Mouse (Mus musculus) limb, embryonic 10.5 days (tissue): ENCODE data around the gene Ptma. TPM values are rescaled to one million over a fixed set of nuclear protein-coding genes. Genes with fewer than 3 reads are reported as not detected.
"Not testable (repeated sequence)": the region's sequence is repeated elsewhere in the genome, so short reads cannot be mapped to it uniquely, and the experiment has no call there.

Experiments
- DNase-seq: peaks from one replicate; pipeline ENCODE4 v3.0.0-alpha.2; 2017; ENCODE audit warnings: low spot score
- H3K27ac ChIP-seq: fragments of 300-500 bp; sonication (generic); 2 replicates; pipeline ENCODE4 v1.5.1; 2016; ENCODE audit warnings: mild to moderate bottlenecking
- H3K27me3 ChIP-seq: fragments of 300-500 bp; sonication (generic); 2 replicates; pipeline ENCODE4 v1.6.1; 2016; ENCODE audit warnings: low read depth, mild to moderate bottlenecking; ENCODE audit not compliant: poor library complexity, severe bottlenecking
- H3K36me3 ChIP-seq: fragments of 300-500 bp; sonication (generic); 2 replicates; pipeline ENCODE4 v1.6.1; 2016; ENCODE audit warnings: mild to moderate bottlenecking, moderate library complexity
- H3K4me1 ChIP-seq: fragments of 300-500 bp; sonication (generic); 2 replicates; pipeline ENCODE4 v1.6.1; 2016
- H3K4me3 ChIP-seq: fragments of 300-500 bp; sonication (generic); 2 replicates; pipeline ENCODE4 v1.5.1; 2016; ENCODE audit warnings: mild to moderate bottlenecking, moderate library complexity
- H3K9me3 ChIP-seq: fragments of 300-500 bp; sonication (generic); replicated peaks from 2 replicates; pipeline ENCODE4 v1.6.1; 2016; ENCODE audit warnings: mild to moderate bottlenecking
- WGBS: fragments of 180-500 bp; shearing (Covaris S2); methylation state at CpG from one replicate; pipeline ENCODE4 v1.1.7; 2016; 5-methylcytosine and 5-hydroxymethylcytosine counted together
- polyA plus RNA-seq: library from polyadenylated mRNA; unstranded; fragments of >200 nt; fragmentation: Nextera tagmentation; extraction: Ambion mirVana; gene quantifications from 2 replicates; pipeline ENCODE4 v1.2.1, GENCODE M21; 2016

The Ptma gene
- polyA plus RNA-seq, 1 experiment from 2014 or later: 3,422 TPM

- H3K27ac ChIP-seq: peak overlapping the region; percentile 99
- H3K36me3 ChIP-seq: peaks cover 38% of the 10 kb centered on the region
- H3K4me1 ChIP-seq: peaks cover 37% of the 10 kb centered on the region
- H3K9me3 ChIP-seq: no peaks in the 10 kb centered on the region
- no peaks in the 10 kb centered on the region for H3K27me3 ChIP-seq
- DNase-seq: peak; percentile 68
- under 1% methylated on average over 111 of the region's 111 CpGs for WGBS
- H3K4me3 ChIP-seq: peak overlapping the region; percentile 100
Observed at GRCm38 (mm10) chr1:86526789-86527598, 468 bp downstream of the Ptma start.

DNA sequence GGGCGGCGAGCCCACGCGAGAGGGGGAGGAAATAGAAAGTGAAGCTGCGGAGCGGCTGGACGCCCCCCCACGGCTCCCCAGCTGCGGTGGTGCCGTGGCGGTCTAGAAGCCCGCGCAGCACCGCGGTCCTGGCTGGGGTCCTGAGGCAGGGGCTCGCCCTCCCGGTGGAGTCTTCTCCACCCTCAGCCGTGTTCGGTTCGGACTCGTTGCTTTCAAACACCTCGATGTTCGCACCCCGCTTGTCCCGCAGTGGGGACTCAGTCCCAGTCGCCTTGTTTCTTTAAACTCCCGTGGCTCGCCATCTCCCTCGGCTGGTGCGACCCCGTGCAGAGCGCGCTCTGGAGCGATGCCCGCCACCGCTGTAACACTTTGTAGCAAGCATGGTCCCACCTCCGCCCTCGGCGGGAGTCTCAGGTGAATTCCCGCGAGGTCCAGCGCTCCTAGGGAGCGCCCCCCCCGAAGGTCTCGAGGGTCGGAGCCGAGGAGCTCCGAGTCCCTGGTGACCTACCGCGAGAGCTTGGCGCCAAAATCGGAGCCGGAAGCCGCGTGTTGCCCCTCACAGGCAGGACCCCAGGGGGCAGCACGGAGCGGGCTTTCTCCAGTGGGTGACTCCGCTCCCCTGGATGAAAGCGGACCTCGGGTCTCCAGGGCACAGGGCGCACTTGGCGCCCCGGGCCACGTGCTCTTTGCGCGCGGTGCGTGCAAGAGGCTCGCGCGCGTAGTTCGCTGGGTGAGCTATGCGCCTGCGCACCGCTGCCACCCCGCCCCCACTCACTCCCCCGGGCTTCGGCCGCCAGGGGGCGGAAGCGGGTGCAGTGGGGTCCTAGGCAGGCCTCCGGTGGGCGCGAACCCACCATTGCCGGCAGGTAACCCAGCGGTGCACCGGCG is 1.3 kb downstream of the Ptma start:
- Histone ChIP-seq H3K4me3 (peak overlapping the region; percentile 100), H3K36me3 (peaks cover 38% of the 10 kb centered on the region), H3K4me1 (peaks cover 35% of the 10 kb centered on the region), H3K27me3 (no peaks in the 10 kb centered on the region), H3K9me3 (no peaks in the 10 kb centered on the region), H3K27ac (peak overlapping the region; percentile 99)
- DNase-seq: peak; percentile 95
- WGBS: under 1% methylated on average over 89 of the region's 89 CpGs

- under 1% methylated on average over 15 of the region's 15 CpGs for WGBS
- no peaks in the 10 kb centered on the region for H3K9me3 ChIP-seq
- no peaks in the 10 kb centered on the region for H3K27me3 ChIP-seq
- peaks cover 45% of the 10 kb centered on the region for H3K36me3 ChIP-seq
- H3K27ac ChIP-seq: peak overlapping the region; percentile 99
- peaks cover 35% of the 10 kb centered on the region for H3K4me1 ChIP-seq
- DNase-seq: no peak
- H3K4me3 ChIP-seq: peak overlapping the region; percentile 100
Observed at GRCm38 (mm10) chr1:86528571-86529180, 2.1 kb downstream of the Ptma start.

GRCm38 (mm10) chr1:86529590-86529989 is 3.1 kb downstream of the Ptma start:
- peaks cover 47% of the 10 kb centered on the region for H3K36me3 ChIP-seq
- no peak for DNase-seq
- H3K27me3 ChIP-seq: no peaks in the 10 kb centered on the region
- H3K4me1 ChIP-seq: peaks cover 26% of the 10 kb centered on the region
- no peaks in the 10 kb centered on the region for H3K9me3 ChIP-seq
- H3K27ac ChIP-seq: peak overlapping the region; percentile 99
- peak overlapping the region; percentile 100 for H3K4me3 ChIP-seq
- 54% methylated on average over 4 of the region's 4 CpGs for WGBS

DNA sequence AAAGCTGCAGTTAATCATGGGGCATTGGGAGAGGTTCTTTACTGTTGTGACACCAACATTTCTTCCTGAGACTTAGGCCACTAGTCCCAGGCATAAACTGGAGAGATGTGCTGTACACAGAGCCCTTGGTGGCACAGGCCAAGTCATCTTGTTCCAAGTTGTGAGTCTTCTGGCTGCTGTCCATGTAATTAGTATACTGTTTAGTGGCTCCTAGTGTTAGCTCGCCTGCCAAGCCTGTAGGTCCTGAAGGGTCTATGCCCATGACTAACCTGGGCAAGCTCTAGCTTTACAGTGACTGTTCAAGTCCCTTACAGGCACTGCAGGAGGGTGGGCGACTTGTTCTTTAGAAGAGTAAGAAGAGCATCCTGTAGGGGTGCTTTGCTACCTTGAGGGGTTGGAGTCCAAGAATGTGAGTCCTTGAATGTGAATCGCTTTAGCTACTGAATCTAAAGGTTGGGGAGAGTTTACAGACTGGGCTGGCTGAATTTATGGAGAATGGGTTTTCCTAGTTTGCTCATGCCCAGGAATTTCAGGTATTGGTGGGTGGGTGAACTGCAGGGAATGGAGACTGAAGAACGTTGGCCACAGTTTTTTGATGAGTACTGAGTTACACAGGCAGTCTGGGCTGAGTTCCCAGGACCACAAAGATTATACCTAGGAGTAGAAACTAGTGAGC is 4.5 kb downstream of the Ptma start:
- Histone ChIP-seq H3K36me3 (peaks cover 50% of the 10 kb centered on the region), H3K27me3 (no peaks in the 10 kb centered on the region), H3K9me3 (no peaks in the 10 kb centered on the region), H3K4me3 (peak overlapping the region; percentile 26; the same call in 1 of the 2 replicates), H3K4me1 (peaks cover 18% of the 10 kb centered on the region), H3K27ac (no peak overlapping the region; the same call in 1 of the 2 replicates)
- no peak for DNase-seq
- 12% methylated on average over 4 of the region's 4 CpGs for WGBS

- H3K27ac ChIP-seq: no peak overlapping the region
- peak; percentile 82 for DNase-seq
Observed at GRCm38 (mm10) chr1:86531547-86532321, 5.2 kb downstream of the Ptma start.

GRCm38 (mm10) chr1:86532362-86533051 is 6.0 kb downstream of the Ptma start:
- no peak overlapping the region for H3K27ac ChIP-seq
- 24% methylated on average over 11 of the region's 11 CpGs for WGBS
- peaks cover 18% of the 10 kb centered on the region for H3K4me1 ChIP-seq
- no peaks in the 10 kb centered on the region for H3K27me3 ChIP-seq
- peaks cover 47% of the 10 kb centered on the region for H3K36me3 ChIP-seq
- peak; percentile 96 for DNase-seq
- H3K4me3 ChIP-seq: peak overlapping the region; percentile 26
- no peaks in the 10 kb centered on the region for H3K9me3 ChIP-seq

More at GRCm38 (mm10) chr1:86531547-86532321, 5.2 kb downstream of the Ptma start:
- Histone ChIP-seq H3K27me3 (no peaks in the 10 kb centered on the region), H3K9me3 (no peaks in the 10 kb centered on the region), H3K4me3 (peak overlapping the region; percentile 26), H3K4me1 (peaks cover 18% of the 10 kb centered on the region), H3K36me3 (peaks cover 50% of the 10 kb centered on the region)
- WGBS: 3% methylated on average over 13 of the region's 13 CpGs

DNA sequence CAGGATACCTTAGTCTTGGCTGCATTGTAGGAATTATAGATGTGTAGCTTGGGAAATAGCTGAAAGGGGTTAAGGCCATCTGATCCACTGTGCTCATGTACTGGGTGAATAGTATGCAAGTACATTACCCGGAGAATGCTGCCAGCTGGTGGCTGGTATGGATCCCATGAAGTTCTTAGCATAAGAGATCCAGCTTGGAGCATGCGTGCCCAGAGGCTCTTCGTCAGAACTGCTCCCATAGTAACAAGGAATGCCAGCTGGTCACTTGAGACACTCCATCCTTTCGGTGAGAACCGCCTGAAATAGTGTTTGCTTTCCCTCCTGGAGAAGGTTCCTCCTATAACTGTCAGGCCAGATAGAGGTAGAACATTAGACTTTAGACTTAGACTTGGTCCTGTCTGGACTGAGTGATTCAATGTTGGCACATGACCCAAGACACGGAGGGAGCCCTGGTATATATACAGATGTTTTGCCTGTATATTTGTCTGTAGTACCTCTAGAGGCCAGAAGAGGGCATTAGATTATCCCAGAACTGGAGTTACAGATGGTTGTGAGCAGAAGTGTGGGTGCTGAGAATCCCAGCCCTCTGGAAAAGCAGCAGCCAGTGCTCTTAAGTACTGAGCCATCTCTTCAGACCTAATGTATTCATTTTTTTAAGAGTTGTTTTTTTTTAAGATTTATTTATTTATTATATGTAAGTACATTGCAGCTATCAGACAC is 7.0 kb downstream of the Ptma start:
- H3K4me3 ChIP-seq: no peak overlapping the region
- peaks cover 37% of the 10 kb centered on the region for H3K36me3 ChIP-seq
- 94% methylated on average over 6 of the region's 6 CpGs for WGBS
- H3K27me3 ChIP-seq: no peaks in the 10 kb centered on the region
- DNase-seq: no peak
- no peak overlapping the region for H3K27ac ChIP-seq
- H3K9me3 ChIP-seq: no peaks in the 10 kb centered on the region
- peaks cover 18% of the 10 kb centered on the region for H3K4me1 ChIP-seq

GRCm38 (mm10) chr1:86538383-86538782 is 11.9 kb downstream of the Ptma start:
- WGBS: 65% methylated on average over 3 of the region's 3 CpGs
- no peak overlapping the region for H3K27ac ChIP-seq
- H3K27me3 ChIP-seq: no peaks in the 10 kb centered on the region
- peaks cover 32% of the 10 kb centered on the region for H3K36me3 ChIP-seq
- no peak for DNase-seq
- no peaks in the 10 kb centered on the region for H3K4me1 ChIP-seq
- no peaks in the 10 kb centered on the region for H3K9me3 ChIP-seq
- H3K4me3 ChIP-seq: no peak overlapping the region

DNA sequence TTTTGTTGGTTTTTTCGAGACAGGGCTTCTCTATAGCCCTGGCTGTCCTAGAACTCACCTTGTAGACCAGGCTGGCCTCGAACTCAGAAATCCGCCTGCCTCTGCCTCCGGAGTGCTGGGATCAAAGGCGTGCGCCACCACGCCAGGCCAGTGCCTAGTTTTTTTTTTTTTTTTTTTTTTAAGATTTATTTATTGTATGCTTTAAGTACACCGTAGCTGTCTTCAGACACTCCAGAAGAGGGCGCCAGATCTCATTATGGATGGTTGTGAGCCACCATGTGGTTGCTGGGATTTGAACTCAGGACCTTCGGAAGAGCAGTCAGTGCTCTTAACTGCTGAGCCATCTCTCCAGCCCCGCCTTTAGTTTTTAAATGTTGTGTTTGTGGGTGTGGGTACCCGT is 13.1 kb downstream of the Ptma start:
- not testable (repeated sequence) for H3K9me3 ChIP-seq, H3K4me1 ChIP-seq, DNase-seq, H3K27me3 ChIP-seq, H3K27ac ChIP-seq, H3K4me3 ChIP-seq
- 87% methylated on average over 12 of the region's 12 CpGs for WGBS
- H3K36me3 ChIP-seq: peaks cover 39% of the 10 kb centered on the region

GRCm38 (mm10) chr1:86542584-86542983 is 16.1 kb downstream of the Ptma start:
- Histone ChIP-seq H3K4me3 (no peak overlapping the region), H3K27me3 (no peaks in the 10 kb centered on the region)

More at GRCm38 (mm10) chr1:86542584-86542983, 16.1 kb downstream of the Ptma start:
- DNase-seq: no peak
- WGBS: 94% methylated on average over 2 of the region's 2 CpGs
- Histone ChIP-seq H3K4me1 (no peaks in the 10 kb centered on the region), H3K36me3 (peaks cover 66% of the 10 kb centered on the region), H3K27ac (no peak overlapping the region), H3K9me3 (no peaks in the 10 kb centered on the region)
